Mouse (Mus musculus) forebrain, embryonic 16.5 days (tissue): ENCODE measurements around the gene Atp5c1. TPM values are rescaled to one million over a fixed set of nuclear protein-coding genes. Genes with fewer than 3 reads are reported as not detected.

Source experiments
- ATAC-seq: fragments of 200-750 bp; cut with Nextera tagmentation; 2 replicates; pipeline ENCODE4 v1.8.0; 2017; ENCODE audit warnings: mild to moderate bottlenecking, moderate library complexity
- H3K27ac ChIP-seq: fragments of 300-500 bp; sonication (generic); 2 replicates; pipeline ENCODE4 v1.5.1; 2014; ENCODE audit warnings: low read length, control low read depth
- H3K27me3 ChIP-seq: fragments of 300-500 bp; sonication (generic); replicated peaks from 2 replicates; pipeline ENCODE4 v1.6.1; 2014; ENCODE audit warnings: low read length; ENCODE audit not compliant: control insufficient read depth, insufficient read depth
- H3K36me3 ChIP-seq: fragments of 300-500 bp; sonication (generic); 2 replicates; pipeline ENCODE4 v1.6.1; 2014; ENCODE audit not compliant: control insufficient read depth, insufficient read depth
- H3K4me1 ChIP-seq: fragments of 300-500 bp; sonication (generic); replicated peaks from 2 replicates; pipeline ENCODE4 v1.6.1; 2014; ENCODE audit warnings: low read length; ENCODE audit not compliant: control insufficient read depth, insufficient read depth
- H3K4me2 ChIP-seq: fragments of 300-500 bp; sonication (generic); 2 replicates; pipeline ENCODE4 v1.6.1; 2014; ENCODE audit warnings: mild to moderate bottlenecking, low read length, control low read depth
- H3K4me3 ChIP-seq: fragments of 300-500 bp; sonication (generic); replicated peaks from 2 replicates; pipeline ENCODE4 v1.5.1; 2014; ENCODE audit warnings: mild to moderate bottlenecking, low read length, control low read depth
- H3K9ac ChIP-seq: fragments of 300-500 bp; sonication (generic); replicated peaks from 2 replicates; pipeline ENCODE4 v1.6.1; 2014; ENCODE audit warnings: low read depth, low read length, control low read depth
- H3K9me3 ChIP-seq: fragments of 300-500 bp; sonication (generic); 2 replicates; pipeline ENCODE4 v1.6.1; 2016; ENCODE audit warnings: low read length; ENCODE audit not compliant: control insufficient read depth
- WGBS: fragments of 180-500 bp; shearing (Covaris S2); extraction: QIAGEN DNeasy Blood & Tissue Kit; methylation state at CpG from one replicate; pipeline ENCODE4 v1.1.7; 2014; 5-methylcytosine and 5-hydroxymethylcytosine counted together
- polyA plus RNA-seq: library from polyadenylated mRNA; unstranded; fragments of >200 nt; fragmentation: Nextera tagmentation; extraction: Ambion mirVana; gene quantifications from 2 replicates; pipeline ENCODE4 v1.2.1, GENCODE M21; 2015

Gene Atp5c1
- 543 and 544 TPM in 2 replicates for polyA plus RNA-seq

- H3K9ac ChIP-seq, result peak within 1 kb of the TSS; percentile 100
- H3K4me2 ChIP-seq, result peak within 1 kb of the TSS; percentile 80
- H3K9me3 ChIP-seq, result no peaks in the 10 kb centered on the region
- under 1% methylated on average over 61 of the region's 61 CpGs for WGBS
- no peaks in the 10 kb centered on the region for H3K27me3 ChIP-seq
- 0 out of 2 replicates have a peak, but pooled peaks cover 2% of the 10 kb centered on the region for H3K36me3 ChIP-seq
- ATAC-seq, result peak; percentile 99
- peak within 1 kb of the TSS; percentile 98 for H3K4me3 ChIP-seq
- H3K27ac ChIP-seq, result peak within 1 kb of the TSS; percentile 94
- H3K4me1 ChIP-seq, result peaks cover 32% of the 10 kb centered on the region
These were observed at the start of gene Atp5c1, which contains the start of gene Kin for GRCm38 (mm10) chr2:10080310-10081010. Atp5c1 (minus strand) TSS chr2:10080510. Kin (plus strand) TSS chr2:10080593.

- Histone ChIP-seq H3K4me1 (no peaks in the 10 kb centered on the region), H3K4me2 (no peak overlapping the region), H3K9ac (no peak overlapping the region), H3K4me3 (no peak overlapping the region), H3K36me3 (no peaks in the 10 kb centered on the region), H3K27me3 (no peaks in the 10 kb centered on the region), H3K27ac (no peak overlapping the region), H3K9me3 (no peaks in the 10 kb centered on the region)
- no peak for ATAC-seq
- 81% methylated on average over 4 of the region's 4 CpGs for WGBS
These were observed 48.3 kb upstream of the Atp5c1 start for GRCm38 (mm10) chr2:10128571-10128970.

DNA sequence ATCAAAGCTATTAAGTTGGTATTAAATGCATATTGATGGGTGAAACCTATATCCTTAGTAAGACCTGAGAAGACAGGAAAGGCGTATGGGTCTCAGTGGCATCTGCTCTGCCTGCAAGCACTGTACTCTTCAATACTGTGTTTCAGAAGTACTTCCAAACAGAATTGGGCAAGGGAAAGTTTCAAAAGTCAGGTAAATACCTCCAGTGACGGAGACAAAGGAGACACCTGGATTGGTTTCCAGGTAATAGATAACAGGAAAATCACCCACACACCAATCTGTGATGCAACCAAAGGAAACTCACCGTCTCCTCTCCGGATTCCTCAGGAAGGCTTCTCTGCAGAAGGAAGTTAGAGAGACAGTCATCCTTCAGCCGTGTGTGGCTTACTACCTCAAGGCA, 47.2 kb upstream of the Atp5c1 start:
- WGBS, result 94% methylated on average over 5 of the region's 5 CpGs
- no peaks in the 10 kb centered on the region for H3K27me3 ChIP-seq
- H3K4me1 ChIP-seq, result no peaks in the 10 kb centered on the region
- no peak overlapping the region for H3K27ac ChIP-seq
- no peak overlapping the region for H3K9ac ChIP-seq
- H3K4me3 ChIP-seq, result no peak overlapping the region
- ATAC-seq, result no peak
- no peaks in the 10 kb centered on the region for H3K36me3 ChIP-seq
- no peaks in the 10 kb centered on the region for H3K9me3 ChIP-seq
- no peak overlapping the region for H3K4me2 ChIP-seq

DNA sequence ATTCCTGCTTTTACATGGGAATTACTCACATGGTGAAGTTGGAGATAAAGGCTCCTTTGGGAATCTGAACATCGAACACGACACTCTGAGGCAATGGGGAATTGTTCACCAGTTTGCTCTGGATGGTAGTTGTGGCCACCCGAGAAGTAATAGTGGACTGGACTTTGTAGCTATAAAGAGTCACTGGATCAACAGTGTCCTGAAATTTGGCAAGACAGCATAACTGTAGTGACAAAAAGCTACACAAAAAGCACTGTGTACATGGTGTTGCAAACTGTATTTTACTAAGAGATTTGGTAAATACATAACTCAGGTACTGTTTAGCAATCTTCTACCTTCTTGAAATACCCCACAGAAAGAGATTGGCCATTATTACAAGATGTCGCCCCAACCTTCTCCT, 45.8 kb upstream of the Atp5c1 start:
- no peak for ATAC-seq
- 97% methylated on average over 4 of the region's 4 CpGs for WGBS
- no peaks in the 10 kb centered on the region for H3K4me1 ChIP-seq
- H3K4me3 ChIP-seq, result no peak overlapping the region
- H3K9ac ChIP-seq, result no peak overlapping the region
- no peaks in the 10 kb centered on the region for H3K36me3 ChIP-seq
- H3K9me3 ChIP-seq, result no peaks in the 10 kb centered on the region
- no peak overlapping the region for H3K27ac ChIP-seq
- H3K4me2 ChIP-seq, result no peak overlapping the region
- H3K27me3 ChIP-seq, result no peaks in the 10 kb centered on the region

DNA sequence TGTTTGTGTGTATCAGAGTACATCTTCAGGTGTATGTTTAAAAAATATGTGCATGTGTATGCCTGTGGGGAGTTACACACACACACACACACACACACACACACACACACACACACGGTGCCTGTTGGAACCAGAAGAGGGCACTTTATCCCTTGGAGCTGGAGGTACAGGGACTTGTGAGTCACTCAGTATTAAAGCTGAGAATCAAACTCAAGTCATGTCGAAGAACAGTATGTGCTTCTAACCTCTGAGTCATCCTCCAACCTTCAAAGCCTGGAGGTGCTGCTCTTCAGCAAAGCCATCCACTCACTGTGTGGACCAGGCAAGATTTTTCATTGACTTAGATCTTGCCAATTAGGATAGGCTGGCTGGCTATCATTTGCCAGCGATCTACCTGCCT, 41.5 kb upstream of the Atp5c1 start:
- WGBS, result 55% methylated on average over 3 of the region's 3 CpGs
- Histone ChIP-seq H3K4me3 (no peak overlapping the region), H3K36me3 (no peaks in the 10 kb centered on the region), H3K9me3 (no peaks in the 10 kb centered on the region), H3K4me1 (no peaks in the 10 kb centered on the region), H3K27me3 (no peaks in the 10 kb centered on the region), H3K4me2 (no peak overlapping the region), H3K9ac (no peak overlapping the region), H3K27ac (no peak overlapping the region)
- ATAC-seq, result no peak

DNA sequence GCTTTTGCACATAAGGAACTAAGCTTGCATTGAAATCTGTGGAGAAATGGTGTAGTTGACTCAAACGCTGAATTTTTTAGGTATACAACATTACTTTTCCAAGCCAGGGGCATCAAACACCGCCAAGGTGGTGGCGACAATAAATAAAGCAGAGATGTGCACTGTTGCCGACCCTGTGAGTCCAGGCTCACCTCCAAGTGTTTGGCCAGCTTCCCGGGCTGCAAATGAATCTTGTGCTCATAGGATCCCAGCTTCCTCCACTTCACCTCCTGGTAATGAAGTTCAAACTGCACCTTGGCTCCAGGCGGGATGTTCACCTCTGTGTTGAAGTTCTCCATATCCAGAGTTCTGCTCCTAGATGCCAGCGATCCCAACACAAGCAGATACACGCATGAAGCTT, 39.0 kb upstream of the Atp5c1 start:
- no peak overlapping the region for H3K4me2 ChIP-seq
- H3K27ac ChIP-seq, result no peak overlapping the region
- no peaks in the 10 kb centered on the region for H3K27me3 ChIP-seq
- H3K4me3 ChIP-seq, result no peak overlapping the region
- no peaks in the 10 kb centered on the region for H3K36me3 ChIP-seq
- no peaks in the 10 kb centered on the region for H3K9me3 ChIP-seq
- ATAC-seq, result no peak
- 84% methylated on average over 8 of the region's 8 CpGs for WGBS
- no peaks in the 10 kb centered on the region for H3K4me1 ChIP-seq
- no peak overlapping the region for H3K9ac ChIP-seq

GRCm38 (mm10) chr2:10118751-10119150, 38.4 kb upstream of the Atp5c1 start:
- no peak for ATAC-seq
- Histone ChIP-seq H3K4me2 (no peak overlapping the region), H3K4me1 (no peaks in the 10 kb centered on the region), H3K9me3 (no peaks in the 10 kb centered on the region), H3K4me3 (no peak overlapping the region), H3K27ac (no peak overlapping the region), H3K9ac (no peak overlapping the region), H3K27me3 (no peaks in the 10 kb centered on the region), H3K36me3 (no peaks in the 10 kb centered on the region)
- 71% methylated on average over 1 of the region's 1 CpGs for WGBS

GRCm38 (mm10) chr2:10108535-10109189, 28.4 kb upstream of the Atp5c1 start:
- WGBS, result 79% methylated on average over 6 of the region's 6 CpGs
- Histone ChIP-seq H3K36me3 (no peaks in the 10 kb centered on the region), H3K9me3 (no peaks in the 10 kb centered on the region), H3K4me2 (no peak overlapping the region), H3K27me3 (no peaks in the 10 kb centered on the region), H3K4me3 (no peak overlapping the region), H3K27ac (no peak overlapping the region), H3K4me1 (no peaks in the 10 kb centered on the region), H3K9ac (no peak overlapping the region)
- no peak for ATAC-seq

GRCm38 (mm10) chr2:10101180-10101579, 20.9 kb upstream of the Atp5c1 start:
- H3K4me2 ChIP-seq, result no peak overlapping the region
- no peak overlapping the region for H3K27ac ChIP-seq
- WGBS, result 32% methylated on average over 6 of the region's 6 CpGs
- H3K36me3 ChIP-seq, result no peaks in the 10 kb centered on the region
- no peaks in the 10 kb centered on the region for H3K4me1 ChIP-seq
- H3K9ac ChIP-seq, result no peak overlapping the region
- no peaks in the 10 kb centered on the region for H3K9me3 ChIP-seq
- ATAC-seq, result no peak
- H3K27me3 ChIP-seq, result no peaks in the 10 kb centered on the region
- H3K4me3 ChIP-seq, result no peak overlapping the region
